Mouse (Mus musculus) limb, embryonic 10.5 days (tissue): ENCODE results near the gene Ccdc126. TPM values are rescaled to one million over a fixed set of nuclear protein-coding genes. Genes with fewer than 3 reads are reported as not detected.

Source experiments
- DNase-seq: peaks from one replicate; pipeline ENCODE4 v3.0.0-alpha.2; 2017; ENCODE audit warnings: low spot score
- H3K27ac ChIP-seq: fragments of 300-500 bp; sonication (generic); 2 replicates; pipeline ENCODE4 v1.5.1; 2016; ENCODE audit warnings: mild to moderate bottlenecking
- H3K27me3 ChIP-seq: fragments of 300-500 bp; sonication (generic); 2 replicates; pipeline ENCODE4 v1.6.1; 2016; ENCODE audit warnings: low read depth, mild to moderate bottlenecking; ENCODE audit not compliant: poor library complexity, severe bottlenecking
- H3K36me3 ChIP-seq: fragments of 300-500 bp; sonication (generic); 2 replicates; pipeline ENCODE4 v1.6.1; 2016; ENCODE audit warnings: mild to moderate bottlenecking, moderate library complexity
- H3K4me1 ChIP-seq: fragments of 300-500 bp; sonication (generic); 2 replicates; pipeline ENCODE4 v1.6.1; 2016
- H3K4me3 ChIP-seq: fragments of 300-500 bp; sonication (generic); 2 replicates; pipeline ENCODE4 v1.5.1; 2016; ENCODE audit warnings: mild to moderate bottlenecking, moderate library complexity
- H3K9me3 ChIP-seq: fragments of 300-500 bp; sonication (generic); replicated peaks from 2 replicates; pipeline ENCODE4 v1.6.1; 2016; ENCODE audit warnings: mild to moderate bottlenecking
- WGBS: fragments of 180-500 bp; shearing (Covaris S2); methylation state at CpG from one replicate; pipeline ENCODE4 v1.1.7; 2016; 5-methylcytosine and 5-hydroxymethylcytosine counted together
- polyA plus RNA-seq: library from polyadenylated mRNA; unstranded; fragments of >200 nt; fragmentation: Nextera tagmentation; extraction: Ambion mirVana; gene quantifications from 2 replicates; pipeline ENCODE4 v1.2.1, GENCODE M21; 2016

The Ccdc126 gene
- polyA plus RNA-seq, 1 experiment from 2014 or later, result 5.2 TPM

GRCm38 (mm10) chr6:49322056-49322455 lies 3.0 kb downstream of the Ccdc126 start:
- H3K9me3 ChIP-seq, result no peaks in the 10 kb centered on the region
- DNase-seq, result no peak
- no peak overlapping the region for H3K27ac ChIP-seq
- H3K4me3 ChIP-seq, result no peak overlapping the region
- H3K4me1 ChIP-seq, result 0 out of 2 replicates have a peak, but pooled peaks cover 9% of the 10 kb centered on the region
- H3K36me3 ChIP-seq, result no peaks in the 10 kb centered on the region
- no peaks in the 10 kb centered on the region for H3K27me3 ChIP-seq

GRCm38 (mm10) chr6:49322986-49323385 lies 3.9 kb downstream of the Ccdc126 start:
- no peaks in the 10 kb centered on the region for H3K9me3 ChIP-seq
- H3K4me3 ChIP-seq, result no peak overlapping the region
- no peaks in the 10 kb centered on the region for H3K27me3 ChIP-seq
- WGBS, result 75% methylated on average over 2 of the region's 2 CpGs
- H3K36me3 ChIP-seq, result no peaks in the 10 kb centered on the region
- 0 out of 2 replicates have a peak, but pooled peaks cover 9% of the 10 kb centered on the region for H3K4me1 ChIP-seq
- DNase-seq, result no peak
- H3K27ac ChIP-seq, result no peak overlapping the region

- Histone ChIP-seq H3K4me1 (0 out of 2 replicates have a peak, but pooled peaks cover 9% of the 10 kb centered on the region), H3K27ac (no peak overlapping the region), H3K9me3 (no peaks in the 10 kb centered on the region), H3K36me3 (no peaks in the 10 kb centered on the region), H3K27me3 (no peaks in the 10 kb centered on the region), H3K4me3 (no peak overlapping the region)
- DNase-seq, result no peak
- WGBS, result 66% methylated on average over 2 of the region's 2 CpGs
Observed at GRCm38 (mm10) chr6:49324528-49324927, 5.5 kb downstream of the Ccdc126 start.

GRCm38 (mm10) chr6:49325294-49325693 lies 6.2 kb downstream of the Ccdc126 start:
- H3K4me1 ChIP-seq, result 0 out of 2 replicates have a peak, but pooled peaks cover 3% of the 10 kb centered on the region
- H3K27ac ChIP-seq, result no peak overlapping the region
- 75% methylated on average over 1 of the region's 1 CpGs for WGBS
- H3K27me3 ChIP-seq, result no peaks in the 10 kb centered on the region
- no peak overlapping the region for H3K4me3 ChIP-seq
- no peaks in the 10 kb centered on the region for H3K36me3 ChIP-seq
- no peaks in the 10 kb centered on the region for H3K9me3 ChIP-seq
- no peak for DNase-seq

GRCm38 (mm10) chr6:49326846-49327245 lies 7.8 kb downstream of the Ccdc126 start:
- Histone ChIP-seq H3K4me1 (peaks cover 10% of the 10 kb centered on the region; the same call in 1 of the 2 replicates), H3K9me3 (no peaks in the 10 kb centered on the region), H3K27ac (no peak overlapping the region), H3K36me3 (no peaks in the 10 kb centered on the region), H3K4me3 (no peak overlapping the region), H3K27me3 (no peaks in the 10 kb centered on the region)
- WGBS, result 90% methylated on average over 3 of the region's 3 CpGs
- no peak for DNase-seq

GRCm38 (mm10) chr6:49331369-49332059 lies 12.4 kb downstream of the Ccdc126 start:
- 67% methylated on average over 5 of the region's 5 CpGs for WGBS
- no peak for DNase-seq

GRCm38 (mm10) chr6:49332060-49332370 lies 12.9 kb downstream of the Ccdc126 start:
- no peak for DNase-seq
- peaks cover 10% of the 10 kb centered on the region; the same call in 1 of the 2 replicates for H3K4me1 ChIP-seq
- H3K4me3 ChIP-seq, result no peak overlapping the region
- no peak overlapping the region for H3K27ac ChIP-seq
- no peaks in the 10 kb centered on the region for H3K36me3 ChIP-seq
- 76% methylated on average over 13 of the region's 13 CpGs for WGBS
- H3K27me3 ChIP-seq, result no peaks in the 10 kb centered on the region
- no peaks in the 10 kb centered on the region for H3K9me3 ChIP-seq

More at GRCm38 (mm10) chr6:49331369-49332059, 12.4 kb downstream of the Ccdc126 start:
- Histone ChIP-seq H3K27me3 (no peaks in the 10 kb centered on the region), H3K9me3 (no peaks in the 10 kb centered on the region), H3K36me3 (no peaks in the 10 kb centered on the region), H3K4me1 (peaks cover 10% of the 10 kb centered on the region; the same call in 1 of the 2 replicates), H3K4me3 (no peak overlapping the region), H3K27ac (no peak overlapping the region)

GRCm38 (mm10) chr6:49338566-49338965 lies 19.5 kb downstream of the Ccdc126 start:
- Histone ChIP-seq H3K4me1 (peaks cover 11% of the 10 kb centered on the region), H3K4me3 (peak overlapping the region; percentile 21; the same call in 1 of the 2 replicates), H3K36me3 (no peaks in the 10 kb centered on the region), H3K27me3 (no peaks in the 10 kb centered on the region), H3K9me3 (no peaks in the 10 kb centered on the region), H3K27ac (no peak overlapping the region)
- DNase-seq, result peak; percentile 35
- WGBS, result 9% methylated on average over 9 of the region's 9 CpGs

- Histone ChIP-seq H3K9me3 (no peaks in the 10 kb centered on the region), H3K27me3 (no peaks in the 10 kb centered on the region), H3K4me3 (peak overlapping the region; percentile 21; the same call in 1 of the 2 replicates), H3K4me1 (peaks cover 11% of the 10 kb centered on the region), H3K27ac (no peak overlapping the region), H3K36me3 (no peaks in the 10 kb centered on the region)
- DNase-seq, result no peak
- WGBS, result 33% methylated on average over 6 of the region's 6 CpGs
Observed at GRCm38 (mm10) chr6:49339145-49339544, 20.1 kb downstream of the Ccdc126 start.

- no peaks in the 10 kb centered on the region for H3K9me3 ChIP-seq
- DNase-seq, result no peak
- H3K4me3 ChIP-seq, result no peak overlapping the region
- no peak overlapping the region for H3K27ac ChIP-seq
- WGBS, result 84% methylated on average over 14 of the region's 14 CpGs
- H3K36me3 ChIP-seq, result no peaks in the 10 kb centered on the region
- no peaks in the 10 kb centered on the region for H3K27me3 ChIP-seq
- H3K4me1 ChIP-seq, result peaks cover 4% of the 10 kb centered on the region
Observed at GRCm38 (mm10) chr6:49343737-49344469, 24.8 kb downstream of the Ccdc126 start.

GRCm38 (mm10) chr6:49349826-49350225 lies 30.8 kb downstream of the Ccdc126 start:
- 94% methylated on average over 7 of the region's 7 CpGs for WGBS
- H3K9me3 ChIP-seq, result no peaks in the 10 kb centered on the region

GRCm38 (mm10) chr6:49354613-49355012 lies 35.5 kb downstream of the Ccdc126 start:
- no peak for DNase-seq
- no peaks in the 10 kb centered on the region for H3K36me3 ChIP-seq
- no peaks in the 10 kb centered on the region for H3K4me1 ChIP-seq
- H3K9me3 ChIP-seq, result no peaks in the 10 kb centered on the region
- no peak overlapping the region for H3K4me3 ChIP-seq
- no peak overlapping the region for H3K27ac ChIP-seq
- no peaks in the 10 kb centered on the region for H3K27me3 ChIP-seq
- 93% methylated on average over 3 of the region's 3 CpGs for WGBS

More at GRCm38 (mm10) chr6:49349826-49350225, 30.8 kb downstream of the Ccdc126 start:
- Histone ChIP-seq H3K36me3 (no peaks in the 10 kb centered on the region), H3K4me1 (no peaks in the 10 kb centered on the region), H3K27ac (no peak overlapping the region), H3K4me3 (no peak overlapping the region), H3K27me3 (no peaks in the 10 kb centered on the region)
- no peak for DNase-seq

- H3K9me3 ChIP-seq, result no peaks in the 10 kb centered on the region
- H3K36me3 ChIP-seq, result no peaks in the 10 kb centered on the region
- H3K27ac ChIP-seq, result no peak overlapping the region
- DNase-seq, result no peak
- H3K4me1 ChIP-seq, result no peaks in the 10 kb centered on the region
- WGBS, result 57% methylated on average over 4 of the region's 4 CpGs
- no peak overlapping the region for H3K4me3 ChIP-seq
- H3K27me3 ChIP-seq, result no peaks in the 10 kb centered on the region
Observed at GRCm38 (mm10) chr6:49355171-49355570, 36.1 kb downstream of the Ccdc126 start.
